Mouse (Mus musculus): Measurements from ENCODE around the gene Zfp830. TPM values are rescaled to one million over a fixed set of nuclear protein-coding genes. Genes with fewer than 3 reads are reported as not detected.

The Zfp830 gene
- polyA plus RNA-seq, 1 experiment from 2014 or later, result 31.0 TPM

DNA sequence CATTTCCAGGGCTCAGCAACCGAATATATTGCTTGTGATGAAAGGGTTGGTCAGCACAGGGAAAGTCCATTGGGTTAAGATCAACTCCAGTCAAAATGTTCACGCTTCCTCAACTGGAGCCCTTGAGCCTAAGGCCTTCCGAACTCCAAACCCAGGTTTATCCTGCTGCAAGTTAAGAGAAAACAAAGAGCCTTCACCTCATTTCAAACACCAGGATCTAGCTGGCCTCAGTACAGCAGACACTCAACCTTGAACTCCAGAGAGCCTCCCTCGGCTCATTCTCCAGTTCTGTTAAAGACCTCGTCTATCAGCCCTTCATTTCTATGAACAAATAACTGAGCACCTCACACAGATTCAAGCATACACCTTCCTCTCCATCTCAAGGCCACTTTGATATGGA is 16.0 kb downstream of the Zfp830 start:
- peak overlapping the region; percentile 86 for H3K4me3 ChIP-seq
- H3K36me3 ChIP-seq, result peaks cover 18% of the 10 kb centered on the region
- H3K9ac ChIP-seq, result peak overlapping the region; percentile 96
- H3K4me2 ChIP-seq, result peak overlapping the region; percentile 71
- peaks cover 26% of the 10 kb centered on the region for H3K4me1 ChIP-seq (replicated peaks)
- ATAC-seq (ENCODE audit: low FRiP score), result no peak
- H3K9me3 ChIP-seq, result no peaks in the 10 kb centered on the region
- WGBS, result 66% methylated on average over 5 of the region's 5 CpGs
- H3K27me3 ChIP-seq, result no peaks in the 10 kb centered on the region
- H3K27ac ChIP-seq, result no peak overlapping the region

- peaks cover 28% of the 10 kb centered on the region for H3K36me3 ChIP-seq
- no peaks in the 10 kb centered on the region for H3K27me3 ChIP-seq
- H3K4me3 ChIP-seq, result peak within 1 kb of the TSS; percentile 86
- peak within 1 kb of the TSS; percentile 71 for H3K4me2 ChIP-seq
- H3K27ac ChIP-seq, result peak within 1 kb of the TSS; percentile 98
- peaks cover 26% of the 10 kb centered on the region for H3K4me1 ChIP-seq (replicated peaks)
- no peaks in the 10 kb centered on the region for H3K9me3 ChIP-seq
- under 1% methylated on average over 74 of the region's 90 CpGs for WGBS
- peak within 1 kb of the TSS; percentile 96 for H3K9ac ChIP-seq
- ATAC-seq (ENCODE audit: low FRiP score), result peak; percentile 97
Observed at GRCm38 (mm10) chr11:82780983-82781903, 17.1 kb downstream of the Zfp830 start, which contains the start of gene Lig3. TSS of gene Lig3 (plus strand) at chr11:82781108.

GRCm38 (mm10) chr11:82782197-82782596 is 18.1 kb downstream of the Zfp830 start:
- Histone ChIP-seq H3K27ac (0 out of 2 replicates have a peak overlapping the region, but pooled peaks have one; percentile 98), H3K4me1 (replicated peaks) (peaks cover 26% of the 10 kb centered on the region), H3K27me3 (no peaks in the 10 kb centered on the region), H3K36me3 (peaks cover 38% of the 10 kb centered on the region), H3K4me2 (peak overlapping the region; percentile 67), H3K9me3 (no peaks in the 10 kb centered on the region), H3K4me3 (peak overlapping the region; percentile 86), H3K9ac (peak overlapping the region; percentile 96)
- ATAC-seq (ENCODE audit: low FRiP score), result no peak
- WGBS, result 46% methylated on average over 6 of the region's 6 CpGs

- 94% methylated on average over 11 of the region's 11 CpGs for WGBS
- peaks cover 49% of the 10 kb centered on the region for H3K36me3 ChIP-seq
- H3K9me3 ChIP-seq, result no peaks in the 10 kb centered on the region
- H3K27me3 ChIP-seq, result no peaks in the 10 kb centered on the region
- H3K4me3 ChIP-seq, result no peak overlapping the region
- no peak for ATAC-seq (ENCODE audit: low FRiP score)
- H3K9ac ChIP-seq, result no peak overlapping the region
- no peak overlapping the region for H3K4me2 ChIP-seq
- H3K4me1 ChIP-seq (replicated peaks), result peaks cover 26% of the 10 kb centered on the region
- no peak overlapping the region for H3K27ac ChIP-seq
Observed at GRCm38 (mm10) chr11:82783453-82783852, 19.3 kb downstream of the Zfp830 start.

GRCm38 (mm10) chr11:82806656-82807055 is 42.5 kb downstream of the Zfp830 start:
- Histone ChIP-seq H3K4me2 (no peak overlapping the region), H3K27ac (no peak overlapping the region), H3K36me3 (peaks cover 25% of the 10 kb centered on the region), H3K9ac (no peak overlapping the region), H3K9me3 (no peaks in the 10 kb centered on the region), H3K27me3 (no peaks in the 10 kb centered on the region), H3K4me3 (no peak overlapping the region), H3K4me1 (replicated peaks) (no peaks in the 10 kb centered on the region)
- 79% methylated on average over 3 of the region's 3 CpGs for WGBS
- ATAC-seq (ENCODE audit: low FRiP score), result no peak

GRCm38 (mm10) chr11:82807370-82807769 is 43.2 kb downstream of the Zfp830 start:
- H3K36me3 ChIP-seq, result peaks cover 18% of the 10 kb centered on the region
- no peak overlapping the region for H3K9ac ChIP-seq
- H3K27ac ChIP-seq, result no peak overlapping the region
- H3K4me3 ChIP-seq, result no peak overlapping the region
- H3K4me2 ChIP-seq, result no peak overlapping the region
- WGBS, result 88% methylated on average over 3 of the region's 3 CpGs
- no peaks in the 10 kb centered on the region for H3K4me1 ChIP-seq (replicated peaks)
- H3K9me3 ChIP-seq, result no peaks in the 10 kb centered on the region
- no peak for ATAC-seq (ENCODE audit: low FRiP score)
- H3K27me3 ChIP-seq, result no peaks in the 10 kb centered on the region

DNA sequence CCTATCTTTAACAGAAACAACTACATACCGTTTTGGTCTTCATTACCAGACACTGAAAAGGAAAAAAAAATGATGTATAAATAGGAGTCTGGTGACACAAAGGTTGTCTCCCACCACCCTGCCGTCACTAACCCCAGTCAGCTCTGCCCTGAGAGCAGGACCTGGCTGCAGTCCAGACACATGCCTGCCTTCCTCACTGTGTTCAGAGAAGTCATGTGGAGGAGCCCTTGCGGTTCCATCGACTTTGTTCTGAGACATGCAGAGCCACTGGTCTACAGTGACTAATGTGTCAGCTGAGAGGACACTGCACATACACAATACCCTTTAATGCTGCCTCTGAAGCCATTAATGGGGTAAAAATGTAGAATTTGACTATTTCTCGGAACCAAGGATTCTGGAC is 44.3 kb downstream of the Zfp830 start:
- WGBS, result 63% methylated on average over 5 of the region's 5 CpGs
- ATAC-seq (ENCODE audit: low FRiP score), result no peak
- Histone ChIP-seq H3K27ac (no peak overlapping the region), H3K9ac (no peak overlapping the region), H3K27me3 (no peaks in the 10 kb centered on the region), H3K36me3 (peaks cover 7% of the 10 kb centered on the region), H3K4me2 (no peak overlapping the region), H3K9me3 (no peaks in the 10 kb centered on the region), H3K4me3 (no peak overlapping the region), H3K4me1 (replicated peaks) (no peaks in the 10 kb centered on the region)

Other genes with a start within 250 kb of the Zfp830 start
- gene Cct6b, start within 50 bp of the Zfp830 start, polyA plus RNA-seq (2015; fragmentation: Nextera tagmentation; extraction: Ambion mirVana), result 0.32 and 0.35 TPM in 2 replicates
- 27.0 and 29.9 TPM in 2 replicates for gene Lig3, start 16.8 kb downstream of the Zfp830 start, polyA plus RNA-seq (2015; fragmentation: Nextera tagmentation; extraction: Ambion mirVana)
- gene Rffl, start 106.9 kb downstream of the Zfp830 start, polyA plus RNA-seq (2015; fragmentation: Nextera tagmentation; extraction: Ambion mirVana), result 4.7 and 5.6 TPM in 2 replicates
- 12.3 and 13.4 TPM in 2 replicates for gene Rad51d, start 126.3 kb downstream of the Zfp830 start, polyA plus RNA-seq (2015; fragmentation: Nextera tagmentation; extraction: Ambion mirVana)
- 0.71 and 0.80 TPM in 2 replicates for gene Fndc8, start 127.8 kb downstream of the Zfp830 start, polyA plus RNA-seq (2015; fragmentation: Nextera tagmentation; extraction: Ambion mirVana)
- gene Nle1, start 144.1 kb downstream of the Zfp830 start, polyA plus RNA-seq (2015; fragmentation: Nextera tagmentation; extraction: Ambion mirVana), result 27.3 and 35.3 TPM in 2 replicates
- gene Unc45b, start 146.2 kb downstream of the Zfp830 start, polyA plus RNA-seq (2015; fragmentation: Nextera tagmentation; extraction: Ambion mirVana), result 1.2 and 1.3 TPM in 2 replicates
- 1.00 and 1.0 TPM in 2 replicates for gene Slfn5, start 187.0 kb downstream of the Zfp830 start, polyA plus RNA-seq (2015; fragmentation: Nextera tagmentation; extraction: Ambion mirVana)
- gene Slfn9, start 227.5 kb downstream of the Zfp830 start, polyA plus RNA-seq (2015; fragmentation: Nextera tagmentation; extraction: Ambion mirVana), result 2.7 and 2.8 TPM in 2 replicates